Mouse (Mus musculus): Measurements from ENCODE around the gene Zfpm1.

GRCm38 (mm10) chr8:122236521-122236920, 45.4 kb upstream of the Zfpm1 start:
- no peak for TF ChIP-seq CTCF (IDR thresholded peaks at IDR 0.05; ENCODE audit: insufficient read depth, low read length)
- TF ChIP-seq POLR2A (IDR thresholded peaks at IDR 0.05; ENCODE audit: borderline replicate concordance, extremely low read depth, low read depth, low read length) = no peak

Data from lung, adult 2 months (tissue).